In genomic region chr2:128176391-128177044, GRCm38 (mm10) we compare ENCODE assay signal across 11 mouse cellular contexts. TPM values are rescaled to one million over a fixed set of nuclear protein-coding genes. Genes with fewer than 3 reads are reported as not detected.
DNase-seq lines count a peak whose midpoint lies in the region; ATAC-seq and TF ChIP-seq lines count a peak whose summit lies in the region.
"Had no signal": no experiment of that assay in that cellular context is flagged by ENCODE, and none has a peak within 500 bp of the region (broad histone marks: within the 10 kb centered on the region; RNA-seq: fewer than 3 reads in every experiment).

No protein-coding gene starts in this region.

- peaks cover 41% of the 10 kb centered on the region for H3K4me1 ChIP-seq in forebrain, embryonic 10.5 days
- H3K4me1 ChIP-seq in forebrain, embryonic 11.5 days (replicated peaks; ENCODE audit: control insufficient read depth, insufficient read depth, low read length), result peaks cover 11% of the 10 kb centered on the region; the same call in 1 of the 2 replicates
- peaks cover 43% of the 10 kb centered on the region for H3K4me1 ChIP-seq in liver, postnatal 0 days (ENCODE audit: insufficient read depth)
- H3K4me1 ChIP-seq in heart, embryonic 12.5 days (replicated peaks), result peaks cover 55% of the 10 kb centered on the region
- H3K4me1 ChIP-seq in midbrain, embryonic 14.5 days (ENCODE audit: control insufficient read depth, insufficient read depth, low read length), result peaks cover 10% of the 10 kb centered on the region; the same call in 1 of the 2 replicates

- no peak overlapping the region for H3K4me3 ChIP-seq in forebrain, embryonic 10.5 days
- H3K4me3 ChIP-seq in forebrain, embryonic 11.5 days (ENCODE audit: low read depth, low read length), result no peak overlapping the region
- no peak overlapping the region for H3K4me3 ChIP-seq in liver, postnatal 0 days (ENCODE audit: low read depth, low read length)
- no peak overlapping the region for H3K4me3 ChIP-seq in heart, embryonic 12.5 days
- no peak overlapping the region for H3K4me3 ChIP-seq in midbrain, embryonic 14.5 days (replicated peaks; ENCODE audit: low read depth, low read length)
- H3K4me3 ChIP-seq: gastrocnemius, adult 2 months; liver, embryonic 13.5 days had no signal

- no peak for DNase-seq in forebrain, embryonic 10.5 days (ENCODE audit: extremely low spot score, low spot score)
- DNase-seq in forebrain, embryonic 11.5 days (ENCODE audit: low spot score), result no peak
- DNase-seq in liver, postnatal 0 days, result no peak
- no peak for DNase-seq in liver
- DNase-seq in midbrain, embryonic 14.5 days, result peak; percentile 54
- DNase-seq in urinary bladder, adult 18-20 months (ENCODE audit: low spot score in 2 of 2), result no peak
- DNase-seq in left cerebral cortex, postnatal 14 days (ENCODE audit: low spot score in 2 of 2), result no peak
- DNase-seq: liver, embryonic 13.5 days; thymus, adult 18-20 months had no signal

- peak overlapping the region; percentile 15; the same call in 1 of the 2 replicates for H3K27ac ChIP-seq in forebrain, embryonic 10.5 days
- H3K27ac ChIP-seq in forebrain, embryonic 11.5 days (ENCODE audit: low read depth, low read length), result no peak overlapping the region
- peak overlapping the region; percentile 92 for H3K27ac ChIP-seq in liver, postnatal 0 days (ENCODE audit: low read depth)
- H3K27ac ChIP-seq in heart, embryonic 12.5 days (ENCODE audit: poor library complexity, severe bottlenecking), result peak overlapping the region; percentile 52; the same call in 1 of the 2 replicates
- no peak overlapping the region; the same call in 1 of the 2 replicates for H3K27ac ChIP-seq in midbrain, embryonic 14.5 days (replicated peaks; ENCODE audit: low read depth, low read length)
- H3K27ac ChIP-seq: gastrocnemius, adult 2 months; liver, embryonic 13.5 days had no signal

- H3K4me2 ChIP-seq in forebrain, embryonic 11.5 days (ENCODE audit: low read depth, low read length, severe bottlenecking), result no peak overlapping the region
- H3K4me2 ChIP-seq in liver, postnatal 0 days (ENCODE audit: low read depth, low read length), result no peak overlapping the region
- H3K4me2 ChIP-seq in heart, embryonic 12.5 days, result peak overlapping the region; percentile 12; the same call in 1 of the 2 replicates
- H3K4me2 ChIP-seq in midbrain, embryonic 14.5 days (ENCODE audit: low read length), result no peak overlapping the region
- H3K4me2 ChIP-seq: liver, embryonic 13.5 days had no signal

- TF ChIP-seq CTCF in liver, postnatal 0 days (IDR thresholded peaks at IDR 0.05; ENCODE audit: low read depth), result no peak

- H3K9me3 ChIP-seq in forebrain, embryonic 10.5 days, result no peaks in the 10 kb centered on the region
- no peaks in the 10 kb centered on the region for H3K9me3 ChIP-seq in forebrain, embryonic 11.5 days (ENCODE audit: control insufficient read depth, low read length)
- H3K9me3 ChIP-seq in liver, postnatal 0 days (ENCODE audit: low read length), result no peaks in the 10 kb centered on the region
- no peaks in the 10 kb centered on the region for H3K9me3 ChIP-seq in heart, embryonic 12.5 days (replicated peaks)
- no peaks in the 10 kb centered on the region for H3K9me3 ChIP-seq in midbrain, embryonic 14.5 days (ENCODE audit: control insufficient read depth, low read length)
- H3K9me3 ChIP-seq: liver, embryonic 13.5 days had no signal

- H3K27me3 ChIP-seq in forebrain, embryonic 10.5 days (ENCODE audit: poor library complexity, severe bottlenecking), result 0 out of 2 replicates have a peak, but pooled peaks cover 7% of the 10 kb centered on the region
- no peaks in the 10 kb centered on the region for H3K27me3 ChIP-seq in forebrain, embryonic 11.5 days (ENCODE audit: control insufficient read depth, insufficient read depth, low read length)
- no peaks in the 10 kb centered on the region for H3K27me3 ChIP-seq in liver, postnatal 0 days (ENCODE audit: insufficient read depth, low read length)
- H3K27me3 ChIP-seq in heart, embryonic 12.5 days (replicated peaks), result no peaks in the 10 kb centered on the region
- no peaks in the 10 kb centered on the region for H3K27me3 ChIP-seq in midbrain, embryonic 14.5 days (ENCODE audit: control insufficient read depth, insufficient read depth, low read length)

- H3K36me3 ChIP-seq in forebrain, embryonic 10.5 days (replicated peaks), result no peaks in the 10 kb centered on the region
- no peaks in the 10 kb centered on the region for H3K36me3 ChIP-seq in forebrain, embryonic 11.5 days (ENCODE audit: control insufficient read depth, insufficient read depth, low read length)
- H3K36me3 ChIP-seq in liver, postnatal 0 days (replicated peaks; ENCODE audit: insufficient read depth, low read length), result no peaks in the 10 kb centered on the region
- H3K36me3 ChIP-seq in heart, embryonic 12.5 days, result no peaks in the 10 kb centered on the region
- no peaks in the 10 kb centered on the region for H3K36me3 ChIP-seq in midbrain, embryonic 14.5 days (ENCODE audit: control insufficient read depth, insufficient read depth, low read length)
- H3K36me3 ChIP-seq: liver, embryonic 13.5 days had no signal

- WGBS in forebrain, embryonic 10.5 days, result 72% methylated on average over 12 of the region's 12 CpGs
- WGBS in forebrain, embryonic 11.5 days, result 65% methylated on average over 12 of the region's 12 CpGs
- 37% methylated on average over 12 of the region's 12 CpGs for WGBS in liver, postnatal 0 days (ENCODE audit: insufficient replicate concordance)
- WGBS in heart, embryonic 12.5 days, result 42% methylated on average over 12 of the region's 12 CpGs
- 41% methylated on average over 12 of the region's 12 CpGs for WGBS in midbrain, embryonic 14.5 days

- intact Hi-C loops in left cerebral cortex, postnatal 14 days (cut with DNase I), result no loop called here

- H3K9ac ChIP-seq in forebrain, embryonic 11.5 days (ENCODE audit: low read length), result no peak overlapping the region
- H3K9ac ChIP-seq in liver, postnatal 0 days (replicated peaks), result no peak overlapping the region
- H3K9ac ChIP-seq in heart, embryonic 12.5 days, result 0 out of 2 replicates have a peak overlapping the region, but pooled peaks have one; percentile 42
- no peak overlapping the region for H3K9ac ChIP-seq in midbrain, embryonic 14.5 days (replicated peaks; ENCODE audit: low read length)
- H3K9ac ChIP-seq: liver, embryonic 13.5 days had no signal

- no peak for TF ChIP-seq EP300 in liver, postnatal 0 days (IDR thresholded peaks at IDR 0.05; ENCODE audit: low read depth)

- no peak for ATAC-seq in forebrain, embryonic 11.5 days (replicated peaks; ENCODE audit: low FRiP score)
- no peak for ATAC-seq in liver, postnatal 0 days
- no peak for ATAC-seq in heart, embryonic 12.5 days (ENCODE audit: insufficient number of reproducible peaks, low FRiP score)
- no peak for ATAC-seq in midbrain, embryonic 14.5 days (ENCODE audit: low FRiP score, low TSS enrichment)

RNA-seq across cellular contexts. Expression of gene Bcl2l11, which starts 50.7 kb away (rescaled TPM):
- 22.1 and 26.3 TPM in 2 replicates for polyA plus RNA-seq in forebrain, embryonic 10.5 days (2016; fragmentation: Nextera tagmentation; extraction: Ambion mirVana)
- 16.8 and 17.7 TPM in 2 replicates for polyA plus RNA-seq in forebrain, embryonic 11.5 days (2014; fragmentation: Nextera tagmentation; extraction: Ambion mirVana)
- polyA plus RNA-seq in liver, postnatal 0 days (2015; fragmentation: Nextera tagmentation; extraction: Ambion mirVana), result 6.4 and 6.5 TPM in 2 replicates
- 21.6 and 23.3 TPM in 2 replicates for polyA plus RNA-seq in heart, embryonic 12.5 days (2016; fragmentation: Nextera tagmentation; extraction: Ambion mirVana)
- polyA plus RNA-seq in midbrain, embryonic 14.5 days (2014; fragmentation: Nextera tagmentation; extraction: Ambion mirVana), result 8.7 and 13.3 TPM in 2 replicates
- total RNA-seq in left cerebral cortex, postnatal 14 days (2021), result 10 to 100 TPM in 1 of 2 experiments, 1 to 10 TPM in 1; 9.3 to 10.5 TPM

Comparison
In these comparisons a context has a peak if more than half of its experiments do, and no peak if none do; other contexts are left out.
1. H3K27ac ChIP-seq: peak in forebrain, embryonic 10.5 days (single experiment), liver, postnatal 0 days (single experiment) and heart, embryonic 12.5 days (single experiment); none in forebrain, embryonic 11.5 days (single experiment) and midbrain, embryonic 14.5 days (single experiment).